Mouse (Mus musculus): ENCODE measurements around the gene D430042O09Rik. TPM values are rescaled to one million over a fixed set of nuclear protein-coding genes. Genes with fewer than 3 reads are reported as not detected.

D430042O09Rik gene
- polyA plus RNA-seq, 1 experiment: 17.9 TPM

DNA sequence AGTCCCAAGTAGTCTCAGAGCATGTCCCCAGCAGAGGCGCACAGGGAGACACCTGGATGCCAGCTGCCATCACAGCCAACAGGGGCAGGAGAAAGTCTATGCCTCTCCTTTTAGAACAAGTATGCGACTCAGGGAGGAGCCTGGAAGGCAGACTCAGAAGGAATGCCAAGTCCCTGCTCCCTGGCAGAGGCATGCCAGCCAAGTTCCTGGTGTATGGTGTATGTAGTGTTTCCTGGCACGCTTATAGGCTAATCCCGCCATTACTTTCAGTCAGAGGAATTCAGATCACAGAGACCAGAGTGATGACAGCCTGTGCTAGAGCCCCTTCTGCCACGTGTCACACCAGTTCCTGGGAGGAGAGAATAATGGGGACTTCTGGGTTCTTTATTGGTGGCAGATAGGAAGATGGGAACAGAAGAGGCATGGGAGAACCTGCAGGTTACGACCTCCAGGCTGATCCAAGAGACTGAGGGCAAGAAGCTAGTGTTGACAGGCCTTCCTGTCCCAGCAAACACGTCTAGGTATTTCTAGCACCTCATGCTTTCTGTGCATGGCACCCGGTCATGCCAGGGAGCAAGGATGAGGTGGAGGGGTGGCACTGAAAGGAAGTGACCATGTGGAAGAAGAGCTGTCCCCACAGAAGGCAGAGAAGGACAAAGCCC, 139.3 kb downstream of the D430042O09Rik start:
- Histone ChIP-seq H3K4me3 (ENCODE audit: insufficient read depth, low read length) (no peak overlapping the region), H3K4me1 (ENCODE audit: control insufficient read depth, insufficient read depth, low read length) (peaks cover 4% of the 10 kb centered on the region), H3K27ac (ENCODE audit: insufficient read depth, low read length) (peak overlapping the region; percentile 52; the same call in 1 of the 2 replicates)
- TF ChIP-seq POLR2A (IDR thresholded peaks at IDR 0.05; ENCODE audit: extremely low read depth, insufficient read depth, low read length) (no peak), CTCF (IDR thresholded peaks at IDR 0.05; ENCODE audit: extremely low read depth, insufficient read depth, low read length) (no peak)

DNA sequence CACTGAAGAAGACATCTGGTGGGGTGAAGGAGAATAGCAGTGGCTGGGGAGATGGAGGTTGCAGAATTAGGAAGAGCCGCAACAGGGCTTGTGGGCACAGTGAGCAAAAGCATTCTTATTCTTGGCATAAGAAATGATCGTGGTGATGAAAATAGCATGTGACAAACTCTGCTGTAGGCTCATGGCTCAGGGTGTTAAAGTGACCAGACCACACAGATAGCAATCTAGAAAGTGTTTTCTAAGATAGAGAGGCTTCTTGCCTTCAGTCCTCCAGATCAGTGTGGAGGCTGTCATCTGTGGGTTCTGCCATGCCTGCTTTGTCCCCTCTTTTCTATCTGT, 139.8 kb downstream of the D430042O09Rik start:
- H3K4me1 ChIP-seq (ENCODE audit: control insufficient read depth, insufficient read depth, low read length): peaks cover 4% of the 10 kb centered on the region
- no peak overlapping the region for H3K4me3 ChIP-seq (ENCODE audit: insufficient read depth, low read length)
- TF ChIP-seq POLR2A (IDR thresholded peaks at IDR 0.05; ENCODE audit: extremely low read depth, insufficient read depth, low read length) (no peak), CTCF (IDR thresholded peaks at IDR 0.05; ENCODE audit: extremely low read depth, insufficient read depth, low read length) (no peak)
- 0 out of 2 replicates have a peak overlapping the region, but pooled peaks have one; percentile 52 for H3K27ac ChIP-seq (ENCODE audit: insufficient read depth, low read length)

DNA sequence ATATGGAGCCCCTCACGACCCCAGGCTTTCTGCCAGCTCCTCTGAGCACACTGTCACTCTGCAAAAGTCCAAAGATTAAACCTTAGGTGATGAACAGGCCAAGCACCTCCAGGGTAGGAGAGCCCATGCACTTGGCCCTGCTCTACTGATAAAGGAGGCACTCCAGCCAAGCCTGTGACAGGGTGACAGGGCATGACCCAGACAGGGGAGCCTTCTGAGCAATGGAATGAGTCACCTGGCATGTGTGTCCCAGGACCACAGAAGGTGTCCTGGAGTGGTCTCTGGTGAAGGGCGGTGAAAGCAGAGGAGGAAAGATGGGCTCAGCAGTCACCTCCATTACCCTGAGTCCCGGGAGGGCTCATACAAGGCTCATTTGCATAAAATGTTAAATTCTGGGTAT, 151.9 kb downstream of the D430042O09Rik start:
- no peak for TF ChIP-seq CTCF (IDR thresholded peaks at IDR 0.05; ENCODE audit: extremely low read depth, insufficient read depth, low read length)
- TF ChIP-seq POLR2A (IDR thresholded peaks at IDR 0.05; ENCODE audit: extremely low read depth, insufficient read depth, low read length): no peak
- no peak overlapping the region for H3K27ac ChIP-seq (ENCODE audit: insufficient read depth, low read length)
- H3K4me3 ChIP-seq (ENCODE audit: insufficient read depth, low read length): no peak overlapping the region
- H3K4me1 ChIP-seq (ENCODE audit: control insufficient read depth, insufficient read depth, low read length): no peaks in the 10 kb centered on the region

DNA sequence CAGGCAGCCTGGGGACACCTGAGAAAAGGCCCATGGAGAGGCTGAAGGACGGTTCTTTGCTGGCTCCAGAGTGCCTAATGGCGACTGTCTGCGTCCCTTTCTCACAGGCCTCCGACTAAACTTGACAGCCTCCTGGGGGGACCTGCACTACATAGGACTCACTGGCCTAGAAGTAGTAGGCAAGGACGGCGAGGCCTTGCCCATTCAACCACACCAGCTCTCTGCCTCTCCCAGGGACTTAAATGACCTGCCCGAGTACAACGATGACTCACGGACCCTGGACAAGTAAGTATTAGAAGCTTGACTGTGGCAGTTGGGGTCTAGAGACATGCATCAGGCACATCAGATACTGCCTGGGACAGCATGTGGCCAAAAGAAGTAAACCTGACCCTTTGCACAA, 152.7 kb downstream of the D430042O09Rik start:
- no peak overlapping the region for H3K27ac ChIP-seq (ENCODE audit: insufficient read depth, low read length)
- TF ChIP-seq CTCF (IDR thresholded peaks at IDR 0.05; ENCODE audit: extremely low read depth, insufficient read depth, low read length) (no peak), POLR2A (IDR thresholded peaks at IDR 0.05; ENCODE audit: extremely low read depth, insufficient read depth, low read length) (no peak)
- no peaks in the 10 kb centered on the region for H3K4me1 ChIP-seq (ENCODE audit: control insufficient read depth, insufficient read depth, low read length)
- H3K4me3 ChIP-seq (ENCODE audit: insufficient read depth, low read length): no peak overlapping the region

DNA sequence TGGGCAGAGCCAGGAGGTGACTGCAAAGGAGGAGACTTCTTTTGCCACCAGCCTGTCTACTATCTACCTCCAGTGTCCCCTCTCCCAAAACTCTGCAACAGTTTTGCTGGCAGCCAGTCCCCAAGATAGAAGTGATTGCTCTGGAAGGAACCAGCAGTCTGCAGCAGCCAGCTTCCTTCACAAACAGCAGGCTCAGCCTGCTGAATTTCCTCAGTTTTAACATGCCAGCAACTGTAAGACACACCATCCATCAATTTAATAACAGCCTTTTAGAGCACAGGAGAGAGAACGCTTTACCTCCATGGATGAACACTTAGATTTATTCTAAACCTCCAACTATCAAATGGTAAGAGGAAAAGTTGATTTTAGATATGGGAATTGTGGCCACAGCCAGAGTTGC, 156.3 kb downstream of the D430042O09Rik start:
- H3K27ac ChIP-seq (ENCODE audit: insufficient read depth, low read length): no peak overlapping the region
- TF ChIP-seq CTCF (IDR thresholded peaks at IDR 0.05; ENCODE audit: extremely low read depth, insufficient read depth, low read length): no peak
- no peak for TF ChIP-seq POLR2A (IDR thresholded peaks at IDR 0.05; ENCODE audit: extremely low read depth, insufficient read depth, low read length)
- H3K4me3 ChIP-seq (ENCODE audit: insufficient read depth, low read length): no peak overlapping the region
- no peaks in the 10 kb centered on the region for H3K4me1 ChIP-seq (ENCODE audit: control insufficient read depth, insufficient read depth, low read length)

DNA sequence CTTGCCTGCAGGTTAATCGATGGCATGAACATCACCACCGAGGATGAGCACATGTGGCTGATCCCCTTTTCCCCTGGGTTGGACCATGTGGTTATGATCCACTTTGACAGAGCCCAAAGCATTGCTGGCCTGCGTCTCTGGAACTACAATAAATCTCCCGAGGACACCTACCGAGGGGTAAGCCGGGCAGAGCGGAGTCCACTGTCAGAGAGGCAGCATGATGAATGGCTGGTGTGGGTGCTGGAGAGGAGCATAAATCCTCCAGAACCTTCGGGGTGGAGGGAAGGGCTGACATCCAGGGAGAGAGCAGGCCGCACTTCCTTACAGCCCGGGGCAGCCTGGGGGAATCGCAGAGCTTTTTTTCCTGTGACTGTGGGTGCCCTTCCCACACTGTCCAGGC, 157.5 kb downstream of the D430042O09Rik start:
- Histone ChIP-seq H3K27ac (ENCODE audit: insufficient read depth, low read length) (no peak overlapping the region), H3K4me3 (ENCODE audit: insufficient read depth, low read length) (no peak overlapping the region), H3K4me1 (ENCODE audit: control insufficient read depth, insufficient read depth, low read length) (no peaks in the 10 kb centered on the region)
- TF ChIP-seq CTCF (IDR thresholded peaks at IDR 0.05; ENCODE audit: extremely low read depth, insufficient read depth, low read length): no peak
- TF ChIP-seq POLR2A (IDR thresholded peaks at IDR 0.05; ENCODE audit: extremely low read depth, insufficient read depth, low read length): no peak

DNA sequence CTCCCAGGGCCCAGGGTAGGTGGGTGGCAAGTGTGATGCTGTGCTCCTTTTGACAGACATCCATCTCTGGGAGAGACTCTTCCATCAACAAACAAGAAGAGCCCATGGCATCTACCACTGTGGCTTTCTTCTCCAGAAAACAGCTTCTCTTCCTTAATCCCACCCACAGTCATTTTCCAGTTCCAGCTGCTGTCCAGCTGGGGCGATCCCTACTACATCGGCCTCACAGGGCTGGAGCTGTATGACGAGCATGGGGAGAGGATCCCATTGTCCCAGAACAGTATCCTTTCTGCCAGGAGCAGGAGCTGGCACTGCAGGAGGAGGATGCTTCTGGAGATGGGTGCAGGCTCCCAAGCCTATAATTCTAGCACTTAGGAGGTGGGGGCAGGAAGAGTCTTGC, 160.9 kb downstream of the D430042O09Rik start:
- no peak overlapping the region for H3K27ac ChIP-seq (ENCODE audit: insufficient read depth, low read length)
- no peak overlapping the region for H3K4me3 ChIP-seq (ENCODE audit: insufficient read depth, low read length)
- TF ChIP-seq POLR2A (IDR thresholded peaks at IDR 0.05; ENCODE audit: extremely low read depth, insufficient read depth, low read length): no peak
- TF ChIP-seq CTCF (IDR thresholded peaks at IDR 0.05; ENCODE audit: extremely low read depth, insufficient read depth, low read length): no peak
- peaks cover 4% of the 10 kb centered on the region for H3K4me1 ChIP-seq (ENCODE audit: control insufficient read depth, insufficient read depth, low read length)

DNA sequence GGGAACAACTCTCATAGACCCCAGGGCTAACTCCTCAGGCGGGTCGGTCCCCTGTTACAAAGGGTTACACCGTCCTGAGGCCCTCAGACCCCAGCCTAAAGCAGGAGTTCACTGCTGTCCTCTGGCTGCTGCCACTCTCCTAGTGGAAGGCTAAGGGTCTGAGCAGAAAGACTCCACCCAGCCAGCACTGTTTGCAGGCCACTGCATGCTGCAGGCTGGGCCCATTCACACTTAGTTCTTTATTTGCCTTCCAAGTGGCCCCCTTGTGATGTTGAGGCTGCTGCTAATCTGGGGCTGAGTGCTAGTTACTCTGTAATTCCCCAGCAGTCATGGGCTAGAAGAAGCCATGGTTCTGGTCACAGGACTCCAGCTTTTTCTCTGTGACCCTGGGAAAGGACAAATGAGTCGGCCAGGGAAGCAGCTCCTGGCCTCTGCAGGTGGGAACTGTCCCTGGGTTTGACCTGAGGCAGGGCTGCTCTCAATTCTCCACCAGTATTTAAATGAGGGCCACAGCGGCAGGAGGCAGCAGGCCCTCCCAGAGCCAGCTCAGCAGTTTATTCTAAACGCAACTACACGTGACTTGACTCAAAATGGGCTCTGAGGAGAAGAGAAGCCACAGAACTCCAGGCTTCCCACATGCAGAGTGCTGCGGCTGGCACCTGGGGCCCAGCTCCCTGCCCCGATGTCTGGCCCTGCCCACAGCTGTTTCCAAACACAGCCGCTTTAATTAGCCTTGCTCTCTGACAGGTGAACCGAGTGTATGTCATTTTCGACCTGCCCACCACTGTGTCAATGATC, 163.9 kb downstream of the D430042O09Rik start:
- Histone ChIP-seq H3K4me1 (ENCODE audit: control insufficient read depth, insufficient read depth, low read length) (peaks cover 4% of the 10 kb centered on the region), H3K4me3 (ENCODE audit: insufficient read depth, low read length) (no peak overlapping the region), H3K27ac (ENCODE audit: insufficient read depth, low read length) (no peak overlapping the region; the same call in 1 of the 2 replicates)

DNA sequence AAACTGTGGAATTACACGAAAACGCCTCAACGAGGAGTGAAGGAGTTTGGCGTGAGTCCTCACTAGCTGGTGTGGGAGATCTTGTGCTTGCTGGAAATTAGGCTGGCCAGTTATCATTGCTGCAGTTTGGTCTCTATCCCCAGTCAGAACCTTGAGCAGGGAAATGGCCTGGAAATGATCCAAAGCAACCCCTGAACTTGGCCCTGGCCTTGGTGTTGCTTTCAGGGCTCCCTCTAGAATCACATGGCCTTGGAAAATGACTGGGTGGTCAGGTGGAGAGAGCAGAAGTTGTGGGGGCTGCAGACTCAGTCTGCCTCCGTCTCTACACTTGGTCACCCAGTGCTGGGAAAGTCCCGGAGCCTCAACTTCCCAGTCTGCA, 164.5 kb downstream of the D430042O09Rik start:
- Histone ChIP-seq H3K4me3 (ENCODE audit: insufficient read depth, low read length) (no peak overlapping the region), H3K4me1 (ENCODE audit: control insufficient read depth, insufficient read depth, low read length) (peaks cover 4% of the 10 kb centered on the region), H3K27ac (ENCODE audit: insufficient read depth, low read length) (no peak overlapping the region)
- no peak for TF ChIP-seq CTCF (IDR thresholded peaks at IDR 0.05; ENCODE audit: extremely low read depth, insufficient read depth, low read length)
- no peak for TF ChIP-seq POLR2A (IDR thresholded peaks at IDR 0.05; ENCODE audit: extremely low read depth, insufficient read depth, low read length)

More for the DNA sequence above, 163.9 kb downstream of the D430042O09Rik start:
- TF ChIP-seq POLR2A (IDR thresholded peaks at IDR 0.05; ENCODE audit: extremely low read depth, insufficient read depth, low read length): no peak
- no peak for TF ChIP-seq CTCF (IDR thresholded peaks at IDR 0.05; ENCODE audit: extremely low read depth, insufficient read depth, low read length)

DNA sequence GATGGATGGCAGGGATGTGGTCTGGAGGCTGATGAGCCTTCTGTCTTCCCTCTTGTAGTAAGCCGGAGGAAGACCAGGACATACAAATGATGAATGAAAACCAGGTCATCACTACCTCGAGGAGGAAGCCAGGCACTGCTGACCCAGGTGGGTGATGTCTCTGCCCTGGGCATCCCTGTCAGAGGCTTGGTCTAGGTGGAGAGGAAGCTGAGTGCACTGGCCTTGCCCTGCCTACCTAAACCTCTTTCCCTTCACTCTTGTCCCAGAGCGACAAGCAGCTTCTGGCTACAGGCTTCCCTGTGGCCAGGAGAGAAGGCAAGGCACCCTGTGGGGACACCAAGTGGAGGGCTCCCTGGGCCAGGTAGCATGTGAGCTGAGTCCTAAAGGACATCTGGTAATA, 165.2 kb downstream of the D430042O09Rik start:
- peaks cover 4% of the 10 kb centered on the region for H3K4me1 ChIP-seq (ENCODE audit: control insufficient read depth, insufficient read depth, low read length)
- H3K27ac ChIP-seq (ENCODE audit: insufficient read depth, low read length): no peak overlapping the region
- no peak overlapping the region for H3K4me3 ChIP-seq (ENCODE audit: insufficient read depth, low read length)
- TF ChIP-seq CTCF (IDR thresholded peaks at IDR 0.05; ENCODE audit: extremely low read depth, insufficient read depth, low read length): no peak
- no peak for TF ChIP-seq POLR2A (IDR thresholded peaks at IDR 0.05; ENCODE audit: extremely low read depth, insufficient read depth, low read length)

Measured in cortical plate, adult 2 months (tissue).